Mouse (Mus musculus): ENCODE results near the gene Sdk1. TPM values are rescaled to one million over a fixed set of nuclear protein-coding genes. Genes with fewer than 3 reads are reported as not detected.

Gene Sdk1
- total and polyA plus RNA-seq, 3 experiments: 0.04 to 0.87 TPM; not detected in 1

- dilution Hi-C loops (cut with MboI; ENCODE audit: extremely low pct_ligation_motif_present, extremely low pct_unique_long_range_greater_than_20kb, low sequenced_read_pairs) (no loop called here), in situ Hi-C loops (cut with MboI; ENCODE audit: low pct_ligation_motif_present, low pct_unique_long_range_greater_than_20kb, low sequenced_read_pairs) (no loop called here)
- Histone ChIP-seq H3K79me2 (replicated peaks; ENCODE audit: control insufficient read depth, extremely low read depth, insufficient read depth, poor library complexity, severe bottlenecking) (no peaks in the 10 kb centered on the region), H3K36me3 (replicated peaks in 1 of 2; ENCODE audit: control insufficient read depth in 1 of 2, insufficient read depth in 1 of 2, low read length in 1 of 2) (no peaks in the 10 kb centered on the region), H3K4me2 (ENCODE audit: insufficient read depth, low read depth, poor library complexity, severe bottlenecking) (no peak overlapping the region), H3K27me3 (replicated peaks) (no peaks in the 10 kb centered on the region), H3K4me3 (replicated peaks in 1 of 3; ENCODE audit: low read depth in 2 of 3, low read length in 2 of 3, poor library complexity in 1 of 3) (no peak overlapping the region), H3K9ac (ENCODE audit: insufficient read depth, low read depth) (no peak overlapping the region), H3K4me1 (ENCODE audit: control insufficient read depth in 1 of 2, insufficient read depth in 2 of 2) (no peaks in the 10 kb centered on the region), H3K27ac (ENCODE audit: insufficient read depth, low read depth) (no peak overlapping the region), H3K9me3 (replicated peaks; ENCODE audit: low read length) (no peaks in the 10 kb centered on the region)
- no peak for DNase-seq (ENCODE audit: extremely low read depth)
- no peak for TF ChIP-seq MEF2A (IDR thresholded peaks at IDR 0.05; ENCODE audit: borderline replicate concordance, low read depth, low read length)
- no peak for TF ChIP-seq BHLHE40 (IDR thresholded peaks at IDR 0.05; ENCODE audit: low read depth, low read length)
- TF ChIP-seq RCOR1 (conservative IDR thresholded peaks at IDR 0.05; ENCODE audit: low read depth, low read length): no peak
- TF ChIP-seq SIN3A (IDR thresholded peaks at IDR 0.05; ENCODE audit: low read length): no peak
- no peak for TF ChIP-seq MYC (IDR thresholded peaks at IDR 0.05; ENCODE audit: low read depth, low read length)
- TF ChIP-seq HCFC1 (IDR thresholded peaks at IDR 0.05; ENCODE audit: low read depth, low read length): no peak
- TF ChIP-seq ZKSCAN1 (IDR thresholded peaks at IDR 0.05; ENCODE audit: borderline replicate concordance, low read depth, low read length): no peak
- no peak for TF ChIP-seq CHD1 (IDR thresholded peaks at IDR 0.05; ENCODE audit: low read depth, low read length)
- no peak for TF ChIP-seq POLR2AphosphoS2 (IDR thresholded peaks at IDR 0.05; ENCODE audit: low read depth, low read length)
Measured at GRCm38 (mm10) chr5:141505281-141505680, 264.0 kb downstream of the Sdk1 start.

- H3K9me3 ChIP-seq (replicated peaks; ENCODE audit: low read length): no peaks in the 10 kb centered on the region
- TF ChIP-seq NELFE (IDR thresholded peaks at IDR 0.05; ENCODE audit: low read depth, low read length) (no peak), JUND (conservative IDR thresholded peaks at IDR 0.05; ENCODE audit: low read depth, low read length) (no peak), MXI1 (IDR thresholded peaks at IDR 0.05; ENCODE audit: low read depth, low read length) (no peak), MAZ (IDR thresholded peaks at IDR 0.05; ENCODE audit: low read depth, low read length) (no peak), SIN3A (IDR thresholded peaks at IDR 0.05; ENCODE audit: low read length) (no peak), KAT2A (IDR thresholded peaks at IDR 0.05; ENCODE audit: insufficient replicate concordance, low read length) (no peak), CHD1 (IDR thresholded peaks at IDR 0.05; ENCODE audit: low read depth, low read length) (no peak), TCF12 (IDR thresholded peaks at IDR 0.05; ENCODE audit: low read depth, low read length) (no peak), CTCF (conservative IDR thresholded peaks at IDR 0.05 in 1 of 2, IDR thresholded peaks at IDR 0.05 in 1 of 2; ENCODE audit: low read depth in 2 of 2, low read length in 2 of 2) (no peak), IRF4 (IDR thresholded peaks at IDR 0.05; ENCODE audit: low read depth, low read length) (no peak), MYC (IDR thresholded peaks at IDR 0.05; ENCODE audit: low read depth, low read length) (no peak), CHD2 (IDR thresholded peaks at IDR 0.05; ENCODE audit: low read length) (no peak), MAX (IDR thresholded peaks at IDR 0.05; ENCODE audit: low read length) (no peak), E2F4 (IDR thresholded peaks at IDR 0.05; ENCODE audit: insufficient replicate concordance, low read depth, low read length) (no peak)
- no peak overlapping the region for H3K4me2 ChIP-seq (ENCODE audit: insufficient read depth, low read depth, poor library complexity, severe bottlenecking)
- dilution Hi-C loops (cut with MboI; ENCODE audit: extremely low pct_ligation_motif_present, extremely low pct_unique_long_range_greater_than_20kb, low sequenced_read_pairs) (no loop called here), in situ Hi-C loops (cut with MboI; ENCODE audit: low pct_ligation_motif_present, low pct_unique_long_range_greater_than_20kb, low sequenced_read_pairs) (no loop called here)
- no peaks in the 10 kb centered on the region for H3K36me3 ChIP-seq (replicated peaks in 1 of 2; ENCODE audit: control insufficient read depth in 1 of 2, insufficient read depth in 1 of 2, low read length in 1 of 2)
- no peaks in the 10 kb centered on the region for H3K27me3 ChIP-seq (replicated peaks)
- no peaks in the 10 kb centered on the region for H3K79me2 ChIP-seq (replicated peaks; ENCODE audit: control insufficient read depth, extremely low read depth, insufficient read depth, poor library complexity, severe bottlenecking)
- H3K4me1 ChIP-seq (ENCODE audit: control insufficient read depth in 1 of 2, insufficient read depth in 2 of 2): no peaks in the 10 kb centered on the region
- DNase-seq (ENCODE audit: extremely low read depth): no peak
- H3K9ac ChIP-seq (ENCODE audit: insufficient read depth, low read depth): no peak overlapping the region
- no peak overlapping the region for H3K27ac ChIP-seq (ENCODE audit: insufficient read depth, low read depth)
- H3K4me3 ChIP-seq (replicated peaks in 1 of 3; ENCODE audit: low read depth in 2 of 3, low read length in 2 of 3, poor library complexity in 1 of 3): no peak overlapping the region
Measured at GRCm38 (mm10) chr5:141506344-141506743, 265.1 kb downstream of the Sdk1 start.

Measured in CH12.LX (cell line).